Mouse (Mus musculus): Measurements from ENCODE around the gene Ptchd4. TPM values are rescaled to one million over a fixed set of nuclear protein-coding genes. Genes with fewer than 3 reads are reported as not detected.

The Ptchd4 gene
- polyA plus RNA-seq, 1 experiment, result not detected

GRCm38 (mm10) chr17:42395299-42395698 lies 79.6 kb downstream of the Ptchd4 start:
- Histone ChIP-seq H3K27me3 (replicated peaks) (no peaks in the 10 kb centered on the region), H3K4me1 (no peaks in the 10 kb centered on the region), H3K9me3 (peaks cover 4% of the 10 kb centered on the region; the same call in 1 of the 2 replicates), H3K36me3 (replicated peaks; ENCODE audit: low read length) (no peaks in the 10 kb centered on the region), H3K4me3 (replicated peaks) (no peak overlapping the region)
- TF ChIP-seq GATA1 (IDR thresholded peaks at IDR 0.05; ENCODE audit: borderline replicate concordance, low read length) (no peak), FLI1 (IDR thresholded peaks at IDR 0.05; ENCODE audit: low read length) (no peak)

DNA sequence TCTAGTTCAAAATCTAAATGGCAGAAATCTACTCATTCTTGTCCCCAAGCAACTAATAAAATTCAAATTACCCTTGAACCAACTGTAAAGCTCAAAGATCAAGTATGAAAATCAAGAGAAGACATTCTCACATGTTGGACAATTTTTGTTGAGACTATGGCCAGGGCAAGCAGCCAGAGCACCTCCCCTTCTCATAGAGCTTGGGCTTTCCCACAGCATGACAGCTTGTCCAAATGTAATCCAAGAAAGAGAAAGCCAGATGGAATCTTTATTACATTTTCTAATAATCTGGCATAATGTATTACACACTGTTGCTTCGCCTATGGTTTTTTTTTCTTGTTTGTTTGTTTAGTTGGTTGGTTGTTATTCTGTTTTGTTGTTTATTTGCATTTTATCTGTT lies 102.7 kb downstream of the Ptchd4 start:
- Histone ChIP-seq H3K9me3 (0 out of 2 replicates have a peak, but pooled peaks cover under 1% of the 10 kb centered on the region), H3K27me3 (replicated peaks) (no peaks in the 10 kb centered on the region), H3K4me1 (no peaks in the 10 kb centered on the region), H3K4me3 (replicated peaks) (no peak overlapping the region), H3K36me3 (replicated peaks; ENCODE audit: low read length) (no peaks in the 10 kb centered on the region)
- TF ChIP-seq FLI1 (IDR thresholded peaks at IDR 0.05; ENCODE audit: low read length), result no peak
- no peak for TF ChIP-seq GATA1 (IDR thresholded peaks at IDR 0.05; ENCODE audit: borderline replicate concordance, low read length)

GRCm38 (mm10) chr17:42427961-42428360 lies 112.2 kb downstream of the Ptchd4 start:
- no peak for TF ChIP-seq GATA1 (IDR thresholded peaks at IDR 0.05; ENCODE audit: borderline replicate concordance, low read length)
- no peak for TF ChIP-seq FLI1 (IDR thresholded peaks at IDR 0.05; ENCODE audit: low read length)
- H3K4me1 ChIP-seq, result no peaks in the 10 kb centered on the region
- no peaks in the 10 kb centered on the region for H3K36me3 ChIP-seq (replicated peaks; ENCODE audit: low read length)
- no peaks in the 10 kb centered on the region for H3K27me3 ChIP-seq (replicated peaks)
- no peak overlapping the region for H3K4me3 ChIP-seq (replicated peaks)
- peaks cover 5% of the 10 kb centered on the region for H3K9me3 ChIP-seq

GRCm38 (mm10) chr17:42430380-42430779 lies 114.6 kb downstream of the Ptchd4 start:
- no peaks in the 10 kb centered on the region for H3K4me1 ChIP-seq
- TF ChIP-seq FLI1 (IDR thresholded peaks at IDR 0.05; ENCODE audit: low read length) (no peak), GATA1 (IDR thresholded peaks at IDR 0.05; ENCODE audit: borderline replicate concordance, low read length) (no peak)
- H3K4me3 ChIP-seq (replicated peaks), result no peak overlapping the region
- H3K9me3 ChIP-seq, result no peaks in the 10 kb centered on the region
- no peaks in the 10 kb centered on the region for H3K36me3 ChIP-seq (replicated peaks; ENCODE audit: low read length)
- H3K27me3 ChIP-seq (replicated peaks), result no peaks in the 10 kb centered on the region

DNA sequence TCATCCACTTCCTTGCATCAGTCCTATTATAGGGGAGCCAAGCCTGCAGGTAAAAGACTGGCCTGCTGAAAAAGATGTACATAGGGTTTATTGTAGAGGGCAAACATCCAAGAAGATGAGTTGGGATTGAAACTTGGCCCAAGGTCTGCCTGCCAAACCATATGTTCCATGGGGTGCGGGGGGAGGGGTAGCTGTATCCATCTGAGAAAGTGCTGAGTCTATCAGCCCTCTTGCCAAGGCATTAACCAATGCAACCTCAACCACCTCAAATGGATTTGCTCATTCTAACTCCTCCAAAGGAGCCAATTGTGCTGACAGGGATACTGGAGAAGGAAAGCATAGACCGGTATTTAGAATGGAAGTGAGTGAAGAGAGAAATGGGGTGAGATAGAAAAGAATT lies 136.5 kb downstream of the Ptchd4 start:
- TF ChIP-seq FLI1 (IDR thresholded peaks at IDR 0.05; ENCODE audit: low read length) (no peak), GATA1 (IDR thresholded peaks at IDR 0.05; ENCODE audit: borderline replicate concordance, low read length) (no peak)
- Histone ChIP-seq H3K27me3 (replicated peaks) (no peaks in the 10 kb centered on the region), H3K9me3 (peaks cover 9% of the 10 kb centered on the region), H3K36me3 (replicated peaks; ENCODE audit: low read length) (no peaks in the 10 kb centered on the region), H3K4me3 (replicated peaks) (no peak overlapping the region), H3K4me1 (no peaks in the 10 kb centered on the region)

DNA sequence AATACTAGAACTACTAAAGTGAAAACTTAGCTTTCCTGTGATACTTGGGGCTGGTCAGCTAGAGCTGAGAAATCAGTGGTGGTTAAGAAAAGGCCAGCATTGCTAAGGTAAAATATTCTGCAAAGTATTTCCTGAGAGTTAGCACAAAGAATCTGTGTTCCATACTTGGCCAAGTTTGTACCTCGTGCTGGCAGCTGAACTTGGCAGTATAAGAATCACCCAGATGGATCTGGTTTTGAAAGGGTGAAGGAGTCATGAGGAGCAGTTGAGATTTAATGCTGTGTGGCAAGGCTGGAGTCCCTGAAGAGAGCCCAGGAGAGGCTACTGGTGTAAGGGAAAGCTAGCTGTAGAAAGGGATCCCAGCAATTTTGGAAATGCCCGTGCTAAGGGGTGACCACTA lies 140.7 kb downstream of the Ptchd4 start:
- no peak overlapping the region for H3K4me3 ChIP-seq (replicated peaks)
- H3K27me3 ChIP-seq (replicated peaks), result no peaks in the 10 kb centered on the region
- H3K4me1 ChIP-seq, result no peaks in the 10 kb centered on the region
- no peaks in the 10 kb centered on the region for H3K36me3 ChIP-seq (replicated peaks; ENCODE audit: low read length)
- H3K9me3 ChIP-seq, result peaks cover 10% of the 10 kb centered on the region
- no peak for TF ChIP-seq GATA1 (IDR thresholded peaks at IDR 0.05; ENCODE audit: borderline replicate concordance, low read length)
- TF ChIP-seq FLI1 (IDR thresholded peaks at IDR 0.05; ENCODE audit: low read length), result no peak

DNA sequence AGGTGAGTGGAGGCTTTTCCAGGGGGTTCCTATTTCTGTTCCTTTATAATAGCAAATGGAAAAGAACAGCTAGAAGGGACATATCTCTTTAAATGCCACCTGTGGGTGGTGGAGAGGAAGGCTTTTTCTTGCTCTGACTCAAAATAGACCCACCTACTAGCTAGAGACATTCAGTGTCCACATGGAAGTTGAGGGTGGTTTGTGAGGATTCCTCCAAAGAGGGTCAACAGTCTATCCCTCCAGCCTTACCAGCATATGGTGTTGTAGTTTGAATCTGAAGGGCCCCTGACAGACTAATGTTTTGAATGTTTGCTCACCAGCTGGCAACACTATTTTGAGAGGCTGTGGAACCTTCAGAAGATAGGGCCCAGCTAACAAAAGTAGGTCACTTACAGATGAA lies 147.0 kb downstream of the Ptchd4 start:
- Histone ChIP-seq H3K4me1 (no peaks in the 10 kb centered on the region), H3K9me3 (0 out of 2 replicates have a peak, but pooled peaks cover 2% of the 10 kb centered on the region), H3K27me3 (replicated peaks) (no peaks in the 10 kb centered on the region), H3K4me3 (replicated peaks) (no peak overlapping the region), H3K36me3 (replicated peaks; ENCODE audit: low read length) (no peaks in the 10 kb centered on the region)
- TF ChIP-seq GATA1 (IDR thresholded peaks at IDR 0.05; ENCODE audit: borderline replicate concordance, low read length) (no peak), FLI1 (IDR thresholded peaks at IDR 0.05; ENCODE audit: low read length) (no peak)

- H3K4me1 ChIP-seq, result no peaks in the 10 kb centered on the region
- no peaks in the 10 kb centered on the region for H3K27me3 ChIP-seq (replicated peaks)
- peaks cover 3% of the 10 kb centered on the region; the same call in 1 of the 2 replicates for H3K9me3 ChIP-seq
- TF ChIP-seq FLI1 (IDR thresholded peaks at IDR 0.05; ENCODE audit: low read length) (no peak), GATA1 (IDR thresholded peaks at IDR 0.05; ENCODE audit: borderline replicate concordance, low read length) (no peak)
- H3K4me3 ChIP-seq (replicated peaks), result no peak overlapping the region
- no peaks in the 10 kb centered on the region for H3K36me3 ChIP-seq (replicated peaks; ENCODE audit: low read length)
Measured at GRCm38 (mm10) chr17:42480173-42480991, 164.6 kb downstream of the Ptchd4 start.

DNA sequence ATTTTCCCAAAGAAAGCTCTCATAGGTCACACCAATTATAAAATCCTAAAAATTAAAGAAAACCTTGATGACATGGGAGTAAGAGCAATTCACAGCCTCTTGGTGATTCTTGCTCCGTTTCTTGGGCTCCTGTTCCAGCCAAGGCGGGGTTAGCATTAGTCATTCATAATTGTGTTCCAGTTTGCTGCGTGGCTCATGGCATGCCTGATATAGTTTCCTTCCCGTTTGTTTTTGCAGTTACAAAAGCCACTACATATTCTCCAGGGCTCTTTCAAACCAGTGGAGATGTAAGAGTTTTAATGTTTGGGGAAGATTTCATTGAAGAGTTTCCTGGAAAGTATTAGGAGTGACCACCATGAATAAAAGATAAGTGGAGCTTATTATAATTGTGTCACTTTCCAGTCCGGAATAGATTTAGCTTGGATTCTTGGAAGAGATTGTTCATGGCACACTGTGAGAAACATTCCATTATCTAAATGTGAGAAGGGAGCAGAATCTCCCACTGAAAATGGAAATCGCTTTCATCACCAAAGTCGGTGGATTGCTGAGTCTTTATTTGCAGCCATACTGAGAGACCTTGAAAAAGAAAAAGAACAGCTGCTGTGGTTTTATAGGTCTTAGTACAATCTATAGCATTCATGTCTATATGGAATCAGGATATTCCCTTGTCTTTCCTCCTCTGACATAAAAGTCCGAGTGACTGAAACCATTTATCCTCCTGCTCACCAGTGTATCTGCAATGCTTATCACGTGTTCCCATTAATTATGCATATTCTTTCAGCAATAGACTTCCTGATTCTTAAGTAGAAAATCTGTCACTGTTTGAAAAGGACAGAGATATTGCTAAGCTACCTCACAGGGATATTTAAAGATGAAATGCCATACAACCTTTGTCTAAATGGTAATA lies 193.9 kb downstream of the Ptchd4 start:
- TF ChIP-seq GATA1 (IDR thresholded peaks at IDR 0.05; ENCODE audit: borderline replicate concordance, low read length) (no peak), FLI1 (IDR thresholded peaks at IDR 0.05; ENCODE audit: low read length) (no peak)
- Histone ChIP-seq H3K4me3 (replicated peaks) (no peak overlapping the region), H3K4me1 (no peaks in the 10 kb centered on the region), H3K9me3 (no peaks in the 10 kb centered on the region), H3K27me3 (replicated peaks) (no peaks in the 10 kb centered on the region), H3K36me3 (replicated peaks; ENCODE audit: low read length) (no peaks in the 10 kb centered on the region)
